Mouse (Mus musculus): ENCODE measurements around the gene Nmnat3. TPM values are rescaled to one million over a fixed set of nuclear protein-coding genes. Genes with fewer than 3 reads are reported as not detected.

Nmnat3 gene
- polyA plus RNA-seq, 1 experiment from 2014 or later, result 2.3 TPM

DNA sequence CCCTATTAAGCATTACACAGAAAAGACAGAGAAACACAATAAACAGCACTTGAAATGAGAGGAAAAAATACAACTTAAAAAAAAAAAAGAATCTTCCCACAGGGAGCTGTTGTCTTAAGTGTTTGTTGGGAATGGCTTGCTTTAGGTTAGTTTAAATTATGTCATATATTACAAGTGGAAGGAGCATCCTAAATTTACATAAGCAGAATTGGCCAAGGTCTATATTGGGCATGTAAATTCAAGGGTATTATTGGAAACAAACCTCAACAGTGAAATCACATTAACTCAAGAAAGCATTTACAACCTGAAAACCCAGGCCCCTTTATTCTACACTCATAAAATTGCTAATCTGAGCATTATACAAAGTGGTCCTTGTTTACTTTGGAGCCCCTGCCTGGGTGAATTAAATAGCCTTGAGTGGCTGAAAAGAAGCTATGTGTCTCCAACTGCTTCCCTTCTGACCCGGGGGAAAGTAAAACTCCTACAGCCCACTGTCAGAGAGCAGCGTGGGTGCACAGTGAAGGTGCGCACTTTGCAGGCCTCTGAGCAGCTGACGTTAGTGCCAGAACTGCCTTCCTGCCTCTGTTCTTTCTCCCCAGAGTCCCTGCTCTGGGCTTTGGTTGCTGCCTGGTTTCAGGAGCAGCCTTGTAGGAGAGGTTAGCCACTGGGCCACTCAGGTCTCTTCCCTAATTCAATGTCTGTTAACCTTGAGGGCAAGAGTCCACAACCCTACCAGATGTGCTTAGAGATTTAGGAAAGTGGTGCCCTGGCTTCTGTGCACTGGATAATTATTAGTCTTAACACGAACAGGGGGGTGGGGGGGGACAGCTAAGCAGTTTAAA, 88.3 kb downstream of the Nmnat3 start:
- Histone ChIP-seq H3K9me3 (replicated peaks) (no peaks in the 10 kb centered on the region), H3K27me3 (no peaks in the 10 kb centered on the region), H3K4me3 (no peak overlapping the region), H3K4me1 (peaks cover 4% of the 10 kb centered on the region; the same call in 1 of the 2 replicates), H3K36me3 (no peaks in the 10 kb centered on the region), H3K9ac (no peak overlapping the region), H3K4me2 (replicated peaks) (no peak overlapping the region), H3K27ac (no peak overlapping the region)
- 37% methylated on average over 5 of the region's 5 CpGs for WGBS
- ATAC-seq (ENCODE audit: low FRiP score), result no peak

GRCm38 (mm10) chr9:98379736-98380135, 92.5 kb downstream of the Nmnat3 start:
- H3K27me3 ChIP-seq, result no peaks in the 10 kb centered on the region
- no peak overlapping the region for H3K27ac ChIP-seq
- H3K4me2 ChIP-seq (replicated peaks), result no peak overlapping the region
- H3K4me1 ChIP-seq, result peaks cover 4% of the 10 kb centered on the region; the same call in 1 of the 2 replicates
- H3K36me3 ChIP-seq, result no peaks in the 10 kb centered on the region
- no peak overlapping the region for H3K4me3 ChIP-seq
- H3K9me3 ChIP-seq (replicated peaks), result no peaks in the 10 kb centered on the region
- H3K9ac ChIP-seq, result no peak overlapping the region
- WGBS, result 82% methylated on average over 4 of the region's 4 CpGs
- no peak for ATAC-seq (ENCODE audit: low FRiP score)

- H3K4me2 ChIP-seq (replicated peaks), result no peak overlapping the region
- no peak overlapping the region for H3K27ac ChIP-seq
- H3K9me3 ChIP-seq (replicated peaks), result no peaks in the 10 kb centered on the region
- WGBS, result 91% methylated on average over 9 of the region's 9 CpGs
- peaks cover 3% of the 10 kb centered on the region; the same call in 1 of the 2 replicates for H3K4me1 ChIP-seq
- no peaks in the 10 kb centered on the region for H3K27me3 ChIP-seq
- no peak for ATAC-seq (ENCODE audit: low FRiP score)
- H3K4me3 ChIP-seq, result no peak overlapping the region
- no peak overlapping the region for H3K9ac ChIP-seq
- no peaks in the 10 kb centered on the region for H3K36me3 ChIP-seq
Observed at GRCm38 (mm10) chr9:98380593-98380992, 93.4 kb downstream of the Nmnat3 start.

DNA sequence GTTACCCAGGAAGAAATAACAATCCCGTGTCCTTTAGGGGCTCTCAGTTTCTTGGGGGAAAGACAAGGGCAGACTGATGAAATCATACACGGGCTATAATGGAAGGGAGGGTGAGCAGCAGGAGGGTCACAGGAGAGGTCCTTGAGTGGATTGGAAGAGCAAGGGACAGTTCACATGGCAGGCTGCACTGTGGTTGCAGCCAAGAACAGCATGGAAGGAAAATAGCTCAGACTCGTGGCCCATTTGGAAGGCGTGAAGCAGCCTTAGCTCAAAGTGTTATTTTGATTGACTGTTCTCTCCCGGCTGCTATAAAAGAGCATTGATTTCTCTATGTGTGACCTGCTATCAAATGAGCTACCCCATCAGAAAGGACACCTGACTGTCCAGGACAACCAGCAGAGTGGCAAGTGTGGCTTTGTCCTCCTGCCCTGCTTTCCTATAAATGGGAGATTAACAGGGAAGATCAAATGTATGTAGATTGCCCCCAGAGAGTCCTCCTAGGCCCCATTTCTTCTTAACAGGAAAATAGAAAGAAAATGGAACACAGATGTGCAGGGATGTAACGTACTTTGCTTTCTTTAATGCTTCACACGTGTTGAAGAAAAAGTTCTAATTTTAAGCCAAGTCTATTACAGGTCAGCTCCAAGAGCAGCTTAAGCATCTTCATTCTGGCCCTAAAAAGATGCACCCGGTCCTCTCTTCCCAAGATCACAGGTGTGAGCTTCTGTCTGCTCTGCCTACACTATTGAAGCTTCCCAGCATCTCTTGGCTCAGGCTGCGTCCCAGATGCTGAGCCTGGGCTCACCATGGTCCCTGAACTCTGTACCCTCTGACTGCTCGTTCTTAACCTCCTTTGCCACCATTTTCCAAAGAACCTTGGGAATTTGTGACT, 100.8 kb downstream of the Nmnat3 start:
- ATAC-seq (ENCODE audit: low FRiP score), result no peak
- Histone ChIP-seq H3K36me3 (no peaks in the 10 kb centered on the region), H3K4me1 (no peaks in the 10 kb centered on the region), H3K4me2 (replicated peaks) (no peak overlapping the region), H3K9me3 (replicated peaks) (no peaks in the 10 kb centered on the region), H3K27me3 (0 out of 2 replicates have a peak, but pooled peaks cover 3% of the 10 kb centered on the region), H3K9ac (no peak overlapping the region), H3K4me3 (no peak overlapping the region), H3K27ac (no peak overlapping the region)
- 68% methylated on average over 10 of the region's 10 CpGs for WGBS

DNA sequence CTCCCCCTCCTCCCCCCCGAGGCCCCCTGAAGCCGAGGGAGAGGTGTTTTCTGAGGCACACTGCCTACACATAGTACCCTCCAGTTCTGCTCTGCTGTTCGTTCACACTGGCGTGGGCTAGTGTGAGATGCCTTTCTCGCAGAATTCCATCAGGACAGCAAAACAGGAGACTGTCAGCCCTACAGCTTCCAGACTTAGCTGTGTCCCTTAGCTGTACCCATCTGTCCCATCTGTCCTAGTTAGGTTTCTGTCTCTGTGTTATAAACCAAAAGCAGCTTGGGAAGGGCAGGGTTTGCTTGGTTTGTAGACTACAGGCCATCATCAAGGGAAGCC, 101.4 kb downstream of the Nmnat3 start:
- WGBS, result 75% methylated on average over 5 of the region's 5 CpGs
- Histone ChIP-seq H3K4me2 (replicated peaks) (no peak overlapping the region), H3K4me3 (no peak overlapping the region), H3K27ac (no peak overlapping the region), H3K9me3 (replicated peaks) (no peaks in the 10 kb centered on the region), H3K4me1 (no peaks in the 10 kb centered on the region), H3K27me3 (0 out of 2 replicates have a peak, but pooled peaks cover 3% of the 10 kb centered on the region), H3K9ac (no peak overlapping the region), H3K36me3 (no peaks in the 10 kb centered on the region)
- ATAC-seq (ENCODE audit: low FRiP score), result no peak

GRCm38 (mm10) chr9:98393496-98393895, 106.3 kb downstream of the Nmnat3 start:
- no peak for ATAC-seq (ENCODE audit: low FRiP score)
- no peaks in the 10 kb centered on the region for H3K4me1 ChIP-seq
- H3K4me2 ChIP-seq (replicated peaks), result no peak overlapping the region
- H3K27me3 ChIP-seq, result 0 out of 2 replicates have a peak, but pooled peaks cover 3% of the 10 kb centered on the region
- no peak overlapping the region for H3K27ac ChIP-seq
- H3K9ac ChIP-seq, result no peak overlapping the region
- H3K36me3 ChIP-seq, result no peaks in the 10 kb centered on the region
- no peak overlapping the region for H3K4me3 ChIP-seq
- WGBS, result 75% methylated on average over 4 of the region's 4 CpGs
- no peaks in the 10 kb centered on the region for H3K9me3 ChIP-seq (replicated peaks)

GRCm38 (mm10) chr9:98397211-98397610, 110.0 kb downstream of the Nmnat3 start:
- Histone ChIP-seq H3K9me3 (replicated peaks) (no peaks in the 10 kb centered on the region), H3K27me3 (no peaks in the 10 kb centered on the region), H3K9ac (no peak overlapping the region), H3K4me2 (replicated peaks) (no peak overlapping the region), H3K36me3 (no peaks in the 10 kb centered on the region), H3K4me3 (no peak overlapping the region), H3K4me1 (no peaks in the 10 kb centered on the region), H3K27ac (no peak overlapping the region)
- ATAC-seq (ENCODE audit: low FRiP score), result no peak
- WGBS, result 86% methylated on average over 6 of the region's 6 CpGs

GRCm38 (mm10) chr9:98397866-98398265, 110.6 kb downstream of the Nmnat3 start:
- H3K27me3 ChIP-seq, result no peaks in the 10 kb centered on the region
- H3K9ac ChIP-seq, result no peak overlapping the region
- no peak overlapping the region for H3K4me2 ChIP-seq (replicated peaks)
- ATAC-seq (ENCODE audit: low FRiP score), result no peak
- no peak overlapping the region for H3K27ac ChIP-seq
- no peaks in the 10 kb centered on the region for H3K4me1 ChIP-seq
- H3K36me3 ChIP-seq, result no peaks in the 10 kb centered on the region
- no peak overlapping the region for H3K4me3 ChIP-seq
- 83% methylated on average over 3 of the region's 3 CpGs for WGBS
- H3K9me3 ChIP-seq (replicated peaks), result no peaks in the 10 kb centered on the region

GRCm38 (mm10) chr9:98400185-98400894, 113.1 kb downstream of the Nmnat3 start:
- no peaks in the 10 kb centered on the region for H3K27me3 ChIP-seq
- H3K4me3 ChIP-seq, result no peak overlapping the region
- H3K27ac ChIP-seq, result no peak overlapping the region
- no peaks in the 10 kb centered on the region for H3K36me3 ChIP-seq
- no peaks in the 10 kb centered on the region for H3K4me1 ChIP-seq
- WGBS, result 82% methylated on average over 13 of the region's 13 CpGs
- H3K9me3 ChIP-seq (replicated peaks), result no peaks in the 10 kb centered on the region
- no peak overlapping the region for H3K4me2 ChIP-seq (replicated peaks)
- no peak overlapping the region for H3K9ac ChIP-seq
- no peak for ATAC-seq (ENCODE audit: low FRiP score)

GRCm38 (mm10) chr9:98401611-98402010, 114.4 kb downstream of the Nmnat3 start:
- no peak for ATAC-seq (ENCODE audit: low FRiP score)
- H3K27ac ChIP-seq, result no peak overlapping the region
- no peaks in the 10 kb centered on the region for H3K27me3 ChIP-seq
- no peaks in the 10 kb centered on the region for H3K36me3 ChIP-seq
- H3K4me1 ChIP-seq, result no peaks in the 10 kb centered on the region
- no peaks in the 10 kb centered on the region for H3K9me3 ChIP-seq (replicated peaks)
- H3K4me3 ChIP-seq, result no peak overlapping the region
- H3K4me2 ChIP-seq (replicated peaks), result no peak overlapping the region
- no peak overlapping the region for H3K9ac ChIP-seq
- 88% methylated on average over 5 of the region's 5 CpGs for whole genome bisulfite sequencing

DNA sequence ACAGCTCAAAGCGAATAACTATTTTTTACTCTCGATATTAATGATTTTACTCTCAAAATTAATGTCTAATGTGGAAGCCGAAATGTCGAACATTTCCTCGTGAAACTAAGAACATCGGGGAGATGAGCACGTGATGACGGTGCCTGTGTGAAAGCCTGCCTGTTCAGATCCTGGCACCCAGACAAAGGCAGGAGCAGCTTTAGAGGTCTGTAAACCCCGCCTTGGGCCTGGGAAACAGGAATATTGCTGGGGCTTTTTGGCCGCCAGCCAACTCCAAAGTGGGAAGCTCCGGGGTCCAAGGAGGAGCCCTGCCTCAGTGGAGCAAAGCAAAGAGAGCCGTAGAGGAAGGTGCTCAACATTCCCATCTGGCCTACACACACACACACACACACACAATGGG, 120.5 kb downstream of the Nmnat3 start:
- 84% methylated on average over 12 of the region's 12 CpGs for WGBS
- H3K9ac ChIP-seq, result no peak overlapping the region
- no peak overlapping the region for H3K4me3 ChIP-seq
- no peak overlapping the region for H3K4me2 ChIP-seq (replicated peaks)
- no peak for ATAC-seq (ENCODE audit: low FRiP score)
- no peaks in the 10 kb centered on the region for H3K36me3 ChIP-seq
- no peaks in the 10 kb centered on the region for H3K4me1 ChIP-seq
- no peaks in the 10 kb centered on the region for H3K27me3 ChIP-seq
- no peak overlapping the region for H3K27ac ChIP-seq
- no peaks in the 10 kb centered on the region for H3K9me3 ChIP-seq (replicated peaks)

DNA sequence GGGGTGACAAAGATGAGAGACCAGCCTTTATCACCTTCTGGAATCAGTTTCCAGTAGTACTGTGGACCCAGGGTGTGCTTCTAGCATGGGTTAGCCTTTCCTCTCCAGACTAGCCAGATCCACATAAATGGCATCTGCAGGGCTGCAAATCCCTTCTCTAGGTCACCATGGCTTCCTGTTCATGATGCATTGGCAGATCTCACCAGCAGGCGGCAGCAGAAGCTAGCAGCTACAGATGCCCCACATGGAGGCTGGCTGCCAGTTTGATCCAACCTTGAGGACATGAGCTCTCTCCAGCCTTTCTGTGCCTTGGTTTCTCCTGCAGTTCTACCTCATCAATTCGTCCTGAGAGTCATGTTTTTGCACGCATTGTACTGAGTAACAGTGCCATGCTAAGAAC, 121.9 kb downstream of the Nmnat3 start:
- Histone ChIP-seq H3K9ac (no peak overlapping the region), H3K4me3 (no peak overlapping the region), H3K27me3 (no peaks in the 10 kb centered on the region), H3K4me1 (no peaks in the 10 kb centered on the region), H3K27ac (no peak overlapping the region), H3K4me2 (replicated peaks) (no peak overlapping the region), H3K36me3 (no peaks in the 10 kb centered on the region), H3K9me3 (replicated peaks) (no peaks in the 10 kb centered on the region)
- WGBS, result 34% methylated on average over 3 of the region's 3 CpGs
- no peak for ATAC-seq (ENCODE audit: low FRiP score)

All from hindbrain, embryonic 12.5 days (tissue).